Mouse (Mus musculus): Measurements from ENCODE around the gene Bclaf3. TPM values are rescaled to one million over a fixed set of nuclear protein-coding genes. Genes with fewer than 3 reads are reported as not detected.

Bclaf3 gene
- polyA plus RNA-seq, 1 experiment from 2014 or later: 29.1 TPM

DNA sequence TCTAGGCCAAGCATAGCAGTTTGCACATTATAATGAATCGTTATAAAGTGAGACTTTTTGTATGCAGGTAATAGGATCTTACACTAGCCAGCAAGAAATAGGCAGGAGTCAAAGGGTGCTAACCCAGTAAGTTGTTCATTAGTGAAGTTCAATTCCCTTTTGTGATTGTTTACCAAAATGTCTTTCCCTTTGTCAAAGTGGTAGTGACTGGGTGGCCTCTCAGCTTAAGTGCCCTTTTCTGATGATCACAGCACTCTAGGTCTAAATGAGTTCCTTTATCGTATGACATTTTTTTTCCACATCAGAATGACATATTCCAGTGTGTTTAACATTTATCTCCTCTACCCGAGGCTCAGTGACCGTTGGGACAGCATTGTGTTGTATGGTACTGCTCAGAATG lies 102.1 kb downstream of the Bclaf3 start:
- peak overlapping the region; percentile 80 for H3K9ac ChIP-seq
- no peak overlapping the region for H3K27ac ChIP-seq
- 49% methylated on average over 4 of the region's 4 CpGs for WGBS

DNA sequence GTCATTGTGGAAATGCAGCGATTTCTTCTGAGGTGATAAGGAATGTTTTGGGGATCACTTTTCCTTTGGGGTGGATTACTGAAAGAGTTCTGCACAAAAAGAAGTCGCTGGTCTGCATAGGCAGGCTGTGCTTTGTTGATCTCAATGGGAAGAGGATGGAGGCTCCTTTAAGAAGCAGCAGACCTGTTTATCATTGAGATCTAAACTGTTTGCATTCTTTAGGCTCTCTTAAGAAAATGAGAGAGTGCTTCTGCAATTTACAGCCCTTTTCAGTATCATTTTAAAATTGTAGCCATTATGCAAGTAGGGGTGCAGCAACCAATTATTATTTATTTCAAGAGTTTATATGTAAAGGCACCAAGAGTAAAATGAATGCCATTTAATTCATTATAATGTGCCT lies 102.7 kb downstream of the Bclaf3 start:
- no peak for ATAC-seq (ENCODE audit: low FRiP score)
- H3K27ac ChIP-seq: no peak overlapping the region
- no peaks in the 10 kb centered on the region for H3K9me3 ChIP-seq
- no peaks in the 10 kb centered on the region for H3K27me3 ChIP-seq
- 38% methylated on average over 2 of the region's 2 CpGs for WGBS
- H3K9ac ChIP-seq: peak overlapping the region; percentile 43; the same call in 1 of the 2 replicates
- H3K4me1 ChIP-seq (replicated peaks): peaks cover 9% of the 10 kb centered on the region; the same call in 1 of the 2 replicates
- H3K4me2 ChIP-seq: peak overlapping the region; percentile 57
- no peaks in the 10 kb centered on the region for H3K36me3 ChIP-seq
- H3K4me3 ChIP-seq: peak overlapping the region; percentile 59

More for the DNA sequence above, 102.1 kb downstream of the Bclaf3 start:
- no peaks in the 10 kb centered on the region for H3K9me3 ChIP-seq
- peak overlapping the region; percentile 57 for H3K4me2 ChIP-seq
- peak overlapping the region; percentile 59 for H3K4me3 ChIP-seq
- no peak for ATAC-seq (ENCODE audit: low FRiP score)
- H3K36me3 ChIP-seq: no peaks in the 10 kb centered on the region
- H3K4me1 ChIP-seq (replicated peaks): peaks cover 9% of the 10 kb centered on the region; the same call in 1 of the 2 replicates
- no peaks in the 10 kb centered on the region for H3K27me3 ChIP-seq

DNA sequence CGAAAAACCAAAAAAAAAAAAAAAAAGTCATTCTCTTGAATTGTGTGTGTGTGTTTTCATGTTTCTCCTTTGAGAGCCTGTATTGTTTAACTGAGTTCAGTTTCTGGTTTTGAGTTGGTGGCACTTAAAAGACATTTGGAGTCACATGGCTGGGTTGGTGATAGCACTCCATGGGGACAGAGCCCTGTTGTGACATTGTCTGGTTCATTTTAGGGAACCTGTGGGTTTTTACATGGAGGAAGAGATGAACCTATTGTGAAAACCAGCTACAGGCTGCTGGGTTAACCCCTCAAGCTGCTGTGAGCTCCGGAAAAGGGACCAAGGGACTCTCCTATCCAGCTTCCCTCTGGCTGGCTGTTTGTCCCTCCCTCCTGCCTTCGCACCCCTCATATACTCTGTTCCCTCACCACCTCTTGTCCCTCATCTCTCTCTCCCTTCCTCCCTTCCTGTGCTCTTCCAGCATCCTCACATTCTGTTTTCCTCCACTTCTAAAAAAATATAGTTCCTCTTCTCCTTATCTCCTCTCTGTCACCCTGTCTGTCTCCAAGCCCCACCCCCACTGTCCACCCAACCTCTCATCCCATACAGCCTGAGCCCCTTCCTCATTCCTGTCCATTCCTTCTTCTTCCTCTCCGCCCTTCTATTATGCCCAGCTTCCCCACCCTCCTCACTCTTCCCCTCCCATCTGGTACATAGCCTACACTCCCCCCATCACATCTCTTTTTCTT lies 112.2 kb downstream of the Bclaf3 start:
- no peak for ATAC-seq (ENCODE audit: low FRiP score)
- no peaks in the 10 kb centered on the region for H3K4me1 ChIP-seq (replicated peaks)
- no peaks in the 10 kb centered on the region for H3K36me3 ChIP-seq
- H3K27ac ChIP-seq: no peak overlapping the region
- WGBS: 86% methylated on average over 4 of the region's 4 CpGs
- no peak overlapping the region for H3K9ac ChIP-seq
- H3K4me2 ChIP-seq: no peak overlapping the region
- no peak overlapping the region for H3K4me3 ChIP-seq
- H3K27me3 ChIP-seq: no peaks in the 10 kb centered on the region
- no peaks in the 10 kb centered on the region for H3K9me3 ChIP-seq

DNA sequence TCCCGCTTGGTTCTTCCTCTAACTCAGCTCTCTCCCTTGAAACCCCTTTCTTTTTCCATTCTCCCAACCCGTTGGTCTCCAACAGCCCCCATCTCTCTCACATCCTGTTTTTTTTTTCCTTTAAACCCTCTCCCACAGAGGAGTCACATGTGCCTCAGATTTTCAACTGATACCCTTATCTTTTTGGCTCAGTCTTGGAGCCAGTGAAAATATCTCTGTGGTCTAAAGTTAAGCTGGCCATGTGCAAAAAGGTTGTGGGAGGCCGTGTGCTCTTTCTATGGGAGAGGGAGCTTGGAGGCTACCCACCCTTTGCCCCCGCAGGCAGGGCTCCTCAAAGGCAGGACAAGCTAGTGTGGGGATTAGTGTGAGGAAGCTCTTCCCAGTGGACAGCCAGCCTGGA lies 113.5 kb downstream of the Bclaf3 start:
- H3K4me1 ChIP-seq (replicated peaks): no peaks in the 10 kb centered on the region
- no peak overlapping the region for H3K4me2 ChIP-seq
- no peak for ATAC-seq (ENCODE audit: low FRiP score)
- no peaks in the 10 kb centered on the region for H3K9me3 ChIP-seq
- no peak overlapping the region for H3K9ac ChIP-seq
- no peaks in the 10 kb centered on the region for H3K36me3 ChIP-seq
- no peaks in the 10 kb centered on the region for H3K27me3 ChIP-seq
- H3K27ac ChIP-seq: no peak overlapping the region
- WGBS: 73% methylated on average over 4 of the region's 4 CpGs
- H3K4me3 ChIP-seq: no peak overlapping the region

Other genes starting within 250 kb of the Bclaf3 start
- 109 and 119 TPM in 2 replicates for gene Eif1ax, start 154.5 kb upstream of the Bclaf3 start, polyA plus RNA-seq (2015; fragmentation: Nextera tagmentation; extraction: Ambion mirVana)
- 30.3 and 32.1 TPM in 2 replicates for gene Map7d2, start 112.1 kb upstream of the Bclaf3 start, polyA plus RNA-seq (2015; fragmentation: Nextera tagmentation; extraction: Ambion mirVana)
- gene Sh3kbp1, start 100.6 kb downstream of the Bclaf3 start, polyA plus RNA-seq (2015; fragmentation: Nextera tagmentation; extraction: Ambion mirVana): 45.4 and 46.4 TPM in 2 replicates